Mouse (Mus musculus) forebrain, embryonic 10.5 days (tissue): ENCODE measurements around the gene Frmpd1. TPM values are rescaled to one million over a fixed set of nuclear protein-coding genes. Genes with fewer than 3 reads are reported as not detected.
A peak's percentile ranks its signal among the peaks of the same experiment; 100 is the strongest.

Experiments
- DNase-seq: peaks from one replicate; pipeline ENCODE4 v3.0.0-alpha.2; 2017; ENCODE audit warnings: low spot score; ENCODE audit errors: extremely low spot score
- H3K27ac ChIP-seq: fragments of 300-500 bp; sonication (generic); 2 replicates; pipeline ENCODE4 v1.5.1; 2016; ENCODE audit warnings: mild to moderate bottlenecking
- H3K27me3 ChIP-seq: fragments of 300-500 bp; sonication (generic); 2 replicates; pipeline ENCODE4 v1.6.1; 2016; ENCODE audit warnings: mild to moderate bottlenecking; ENCODE audit not compliant: poor library complexity, severe bottlenecking
- H3K36me3 ChIP-seq: fragments of 300-500 bp; sonication (generic); replicated peaks from 2 replicates; pipeline ENCODE4 v1.6.1; 2016; ENCODE audit warnings: mild to moderate bottlenecking, moderate library complexity
- H3K4me1 ChIP-seq: fragments of 300-500 bp; sonication (generic); 2 replicates; pipeline ENCODE4 v1.6.1; 2016
- H3K4me3 ChIP-seq: fragments of 300-500 bp; sonication (generic); 2 replicates; pipeline ENCODE4 v1.5.1; 2016; ENCODE audit warnings: mild to moderate bottlenecking, moderate library complexity
- H3K9me3 ChIP-seq: fragments of 300-500 bp; sonication (generic); 2 replicates; pipeline ENCODE4 v1.6.1; 2016; ENCODE audit warnings: mild to moderate bottlenecking, moderate library complexity
- WGBS: fragments of 180-500 bp; shearing (Covaris S2); methylation state at CpG from one replicate; pipeline ENCODE4 v1.1.7; 2016; 5-methylcytosine and 5-hydroxymethylcytosine counted together
- polyA plus RNA-seq: library from polyadenylated mRNA; unstranded; fragments of >200 nt; fragmentation: Nextera tagmentation; extraction: Ambion mirVana; gene quantifications from 2 replicates; pipeline ENCODE4 v1.2.1, GENCODE M21; 2016

Frmpd1 gene
- polyA plus RNA-seq, 1 experiment from 2014 or later: 0.52 TPM

DNA sequence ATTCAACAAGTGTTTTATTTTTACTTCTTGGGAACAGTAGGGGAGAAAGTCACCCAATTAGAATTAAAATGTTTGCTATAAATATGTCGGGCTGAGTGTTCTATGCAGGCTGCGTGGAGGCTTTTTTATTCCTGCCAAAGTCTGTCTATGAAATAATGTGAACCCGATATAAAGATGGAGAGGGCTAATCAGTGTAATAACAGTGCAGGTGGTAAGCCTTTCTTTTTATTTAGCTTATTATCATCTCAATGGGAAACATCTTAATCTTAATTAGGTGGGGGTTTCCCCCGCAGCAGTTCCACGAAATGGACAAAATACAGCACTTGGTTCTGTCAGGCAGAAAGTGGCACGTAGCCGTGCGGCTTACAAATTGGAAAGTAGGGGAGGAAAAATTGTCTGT, 66.6 kb downstream of the Frmpd1 start:
- 69% methylated on average over 8 of the region's 8 CpGs for WGBS

DNA sequence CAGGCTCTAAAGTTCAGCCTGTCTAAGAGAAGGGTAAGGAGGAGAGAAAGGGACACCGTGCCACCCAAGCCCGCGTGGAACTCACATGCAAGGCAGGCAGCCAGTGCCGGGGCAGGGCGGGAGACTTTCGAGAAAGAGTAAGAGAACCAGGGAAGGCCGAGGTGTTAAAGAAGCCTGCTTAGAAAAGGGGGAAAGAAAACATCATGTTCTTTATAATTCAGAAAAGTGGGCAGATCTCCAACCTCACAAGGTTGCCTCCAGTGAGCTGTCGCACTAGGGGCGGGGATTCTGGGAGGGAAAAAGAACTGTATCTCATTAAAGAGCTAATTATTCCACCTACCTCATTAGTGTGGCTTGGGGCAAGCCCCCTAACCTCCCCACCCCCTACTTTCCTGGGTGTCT, 68.2 kb downstream of the Frmpd1 start:
- H3K4me1 ChIP-seq: peaks cover 43% of the 10 kb centered on the region
- H3K27me3 ChIP-seq: 0 out of 2 replicates have a peak, but pooled peaks cover 11% of the 10 kb centered on the region
- no peak overlapping the region for H3K27ac ChIP-seq
- H3K36me3 ChIP-seq: no peaks in the 10 kb centered on the region
- H3K9me3 ChIP-seq: no peaks in the 10 kb centered on the region
- DNase-seq: no peak
- WGBS: 50% methylated on average over 9 of the region's 9 CpGs
- no peak overlapping the region for H3K4me3 ChIP-seq

More for the DNA sequence above, 66.6 kb downstream of the Frmpd1 start:
- H3K36me3 ChIP-seq: no peaks in the 10 kb centered on the region
- peaks cover 43% of the 10 kb centered on the region for H3K4me1 ChIP-seq
- no peak overlapping the region for H3K4me3 ChIP-seq
- no peak overlapping the region for H3K27ac ChIP-seq
- H3K27me3 ChIP-seq: 0 out of 2 replicates have a peak, but pooled peaks cover 11% of the 10 kb centered on the region
- no peaks in the 10 kb centered on the region for H3K9me3 ChIP-seq
- DNase-seq: no peak

DNA sequence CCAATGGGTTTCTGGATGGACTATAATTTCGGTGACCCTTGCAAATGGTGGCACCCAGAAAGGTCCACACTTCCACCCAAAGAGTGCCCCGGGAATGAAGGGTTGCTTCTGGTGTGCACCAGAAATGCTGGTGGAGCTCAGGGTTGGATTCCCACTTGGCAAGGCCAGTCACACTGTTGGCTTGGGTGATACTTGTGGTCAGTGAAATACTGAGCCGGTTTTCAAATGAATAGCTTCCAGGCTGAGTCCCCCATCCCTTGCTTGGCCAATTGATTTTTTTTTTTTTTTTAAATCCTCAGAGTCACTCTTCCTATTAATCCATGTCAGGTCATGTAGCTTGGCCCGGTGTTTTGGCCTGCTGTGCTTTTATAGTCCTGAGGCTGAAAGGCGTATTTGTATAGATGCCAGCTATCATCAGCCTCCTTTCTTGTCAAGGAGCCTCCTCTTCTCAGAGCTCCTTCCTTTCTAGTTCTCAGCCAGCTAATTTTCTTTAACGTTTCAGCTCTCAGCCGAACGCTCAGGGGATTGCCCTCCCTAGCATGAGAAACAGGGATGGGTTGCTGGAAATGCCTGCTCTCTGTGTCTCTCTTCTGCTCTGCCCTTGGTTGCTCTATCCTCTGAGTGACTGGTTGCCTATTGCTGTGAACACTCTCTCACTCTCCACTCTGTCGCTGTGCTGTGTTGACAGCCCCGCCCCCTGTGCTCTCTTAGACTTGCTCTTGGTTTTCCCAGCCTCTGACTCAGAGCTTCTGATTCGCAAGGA, 69.3 kb downstream of the Frmpd1 start:
- Histone ChIP-seq H3K4me1 (peaks cover 43% of the 10 kb centered on the region), H3K27ac (no peak overlapping the region), H3K36me3 (no peaks in the 10 kb centered on the region), H3K27me3 (0 out of 2 replicates have a peak, but pooled peaks cover 11% of the 10 kb centered on the region), H3K4me3 (no peak overlapping the region), H3K9me3 (no peaks in the 10 kb centered on the region)
- WGBS: 42% methylated on average over 11 of the region's 11 CpGs
- DNase-seq: no peak

- Histone ChIP-seq H3K9me3 (no peaks in the 10 kb centered on the region), H3K36me3 (no peaks in the 10 kb centered on the region), H3K4me3 (no peak overlapping the region), H3K27me3 (0 out of 2 replicates have a peak, but pooled peaks cover 5% of the 10 kb centered on the region), H3K27ac (no peak overlapping the region), H3K4me1 (peaks cover 11% of the 10 kb centered on the region)
- WGBS: 71% methylated on average over 4 of the region's 4 CpGs
- DNase-seq: no peak
Measured at GRCm38 (mm10) chr4:45259232-45259832, 74.7 kb downstream of the Frmpd1 start.

GRCm38 (mm10) chr4:45261551-45261950, 76.9 kb downstream of the Frmpd1 start:
- Histone ChIP-seq H3K4me1 (peaks cover 5% of the 10 kb centered on the region; the same call in 1 of the 2 replicates), H3K27me3 (no peaks in the 10 kb centered on the region), H3K4me3 (no peak overlapping the region), H3K27ac (no peak overlapping the region), H3K36me3 (no peaks in the 10 kb centered on the region), H3K9me3 (no peaks in the 10 kb centered on the region)
- DNase-seq: no peak
- WGBS: 96% methylated on average over 4 of the region's 4 CpGs

DNA sequence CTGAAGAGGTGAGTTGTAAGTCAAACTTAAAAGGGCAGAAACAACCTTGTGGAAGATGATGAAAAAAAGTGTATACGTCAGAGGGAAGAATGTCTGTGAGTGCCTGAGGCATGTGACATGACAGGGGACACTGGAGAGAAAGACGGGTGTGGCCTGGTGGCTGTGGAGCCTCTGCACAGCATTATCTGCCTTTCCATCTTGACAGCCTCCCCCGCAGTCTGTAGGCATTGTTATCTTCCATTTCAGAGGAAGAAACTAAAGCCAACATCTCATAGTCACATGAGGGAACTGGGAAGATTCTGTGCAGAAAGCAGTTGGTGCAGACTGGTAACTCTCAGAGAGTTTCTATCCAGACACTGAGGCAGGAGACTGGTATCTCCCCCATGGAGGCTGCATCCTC, 83.2 kb downstream of the Frmpd1 start:
- Histone ChIP-seq H3K36me3 (no peaks in the 10 kb centered on the region), H3K27me3 (no peaks in the 10 kb centered on the region), H3K9me3 (no peaks in the 10 kb centered on the region), H3K4me1 (peaks cover 4% of the 10 kb centered on the region; the same call in 1 of the 2 replicates), H3K27ac (no peak overlapping the region), H3K4me3 (no peak overlapping the region)
- no peak for DNase-seq
- WGBS: 89% methylated on average over 3 of the region's 3 CpGs

DNA sequence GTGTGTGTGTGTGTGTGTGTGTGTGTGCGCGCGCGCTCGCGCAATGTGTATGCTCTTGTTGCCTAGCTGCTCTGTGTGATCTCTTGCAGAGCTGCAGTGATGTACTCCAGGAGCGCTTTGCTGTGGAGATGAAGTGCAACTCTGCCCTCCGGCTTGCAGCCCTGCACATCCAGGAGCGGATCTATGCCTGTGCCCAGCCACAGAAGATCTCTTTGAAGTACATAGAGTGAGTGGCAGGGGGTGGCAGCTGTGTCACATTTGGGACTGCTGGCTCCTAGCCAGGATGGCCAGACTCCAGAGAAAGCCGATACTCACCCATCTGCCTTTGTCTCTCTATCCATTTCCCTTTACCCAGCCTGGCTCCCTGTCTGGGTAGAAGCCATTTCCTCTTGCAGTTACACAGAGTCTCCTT, 86.4 kb downstream of the Frmpd1 start:
- H3K36me3 ChIP-seq: no peaks in the 10 kb centered on the region
- no peak overlapping the region for H3K27ac ChIP-seq
- H3K4me1 ChIP-seq: peaks cover 4% of the 10 kb centered on the region; the same call in 1 of the 2 replicates
- no peak for DNase-seq
- H3K4me3 ChIP-seq: no peak overlapping the region
- H3K9me3 ChIP-seq: no peaks in the 10 kb centered on the region
- WGBS: 89% methylated on average over 10 of the region's 10 CpGs
- H3K27me3 ChIP-seq: no peaks in the 10 kb centered on the region

DNA sequence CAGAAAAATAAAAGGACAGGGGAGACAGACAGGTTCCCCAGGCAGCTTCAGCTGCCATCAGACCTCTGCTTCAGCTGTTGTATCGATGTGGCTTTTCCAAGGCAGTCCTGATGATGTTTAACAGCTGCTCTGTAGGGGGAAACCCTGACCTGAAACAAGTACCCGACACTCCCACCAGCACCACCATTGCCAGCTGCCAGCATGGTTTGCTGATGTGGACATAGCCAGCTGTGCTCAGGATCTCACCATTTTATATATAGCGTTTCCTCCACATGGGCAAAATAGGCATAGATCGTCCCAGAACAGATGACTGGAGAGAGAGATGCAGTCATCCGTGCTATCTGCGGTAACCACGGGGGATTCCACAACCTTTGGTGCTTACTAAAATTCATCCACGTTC, 91.1 kb downstream of the Frmpd1 start:
- no peaks in the 10 kb centered on the region for H3K27me3 ChIP-seq
- peaks cover 4% of the 10 kb centered on the region; the same call in 1 of the 2 replicates for H3K4me1 ChIP-seq
- no peaks in the 10 kb centered on the region for H3K36me3 ChIP-seq
- no peak for DNase-seq
- no peak overlapping the region for H3K4me3 ChIP-seq
- H3K9me3 ChIP-seq: no peaks in the 10 kb centered on the region
- WGBS: 86% methylated on average over 8 of the region's 8 CpGs
- no peak overlapping the region for H3K27ac ChIP-seq

DNA sequence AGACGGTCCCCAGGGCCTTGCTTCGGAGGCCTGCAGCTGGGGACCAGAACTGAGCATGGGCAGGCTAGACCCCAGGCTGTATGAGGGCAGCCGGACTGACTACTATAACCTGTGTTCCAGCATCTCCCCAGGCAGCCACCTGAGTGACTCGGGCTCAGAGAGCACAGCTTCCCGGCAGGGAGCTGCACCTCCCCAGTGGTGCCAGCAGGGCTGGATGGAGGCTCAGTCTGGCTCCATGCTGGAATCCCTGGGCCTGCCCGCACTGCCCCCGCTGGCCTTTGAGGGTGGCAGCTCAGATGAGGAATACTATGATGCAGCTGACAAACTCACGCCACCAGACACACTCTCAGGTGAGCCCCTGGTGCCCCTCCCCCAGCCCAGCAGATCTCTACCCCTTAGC, 94.6 kb downstream of the Frmpd1 start:
- H3K27ac ChIP-seq: 0 out of 2 replicates have a peak overlapping the region, but pooled peaks have one; percentile 21
- 68% methylated on average over 8 of the region's 8 CpGs for WGBS
- H3K27me3 ChIP-seq: no peaks in the 10 kb centered on the region
- DNase-seq: no peak
- H3K36me3 ChIP-seq: no peaks in the 10 kb centered on the region
- H3K9me3 ChIP-seq: no peaks in the 10 kb centered on the region
- H3K4me3 ChIP-seq: no peak overlapping the region
- H3K4me1 ChIP-seq: no peaks in the 10 kb centered on the region

GRCm38 (mm10) chr4:45279981-45280548, 95.4 kb downstream of the Frmpd1 start:
- Histone ChIP-seq H3K27ac (no peak overlapping the region), H3K9me3 (no peaks in the 10 kb centered on the region), H3K27me3 (no peaks in the 10 kb centered on the region), H3K4me1 (peaks cover 2% of the 10 kb centered on the region; the same call in 1 of the 2 replicates), H3K4me3 (no peak overlapping the region), H3K36me3 (no peaks in the 10 kb centered on the region)
- WGBS: 16% methylated on average over 4 of the region's 4 CpGs
- DNase-seq: peak; percentile 48

- Histone ChIP-seq H3K4me3 (no peak overlapping the region), H3K9me3 (no peaks in the 10 kb centered on the region), H3K36me3 (no peaks in the 10 kb centered on the region), H3K4me1 (peaks cover 4% of the 10 kb centered on the region; the same call in 1 of the 2 replicates), H3K27me3 (no peaks in the 10 kb centered on the region), H3K27ac (no peak overlapping the region)
- WGBS: 63% methylated on average over 3 of the region's 3 CpGs
- no peak for DNase-seq
Measured at GRCm38 (mm10) chr4:45286318-45286717, 101.6 kb downstream of the Frmpd1 start.

DNA sequence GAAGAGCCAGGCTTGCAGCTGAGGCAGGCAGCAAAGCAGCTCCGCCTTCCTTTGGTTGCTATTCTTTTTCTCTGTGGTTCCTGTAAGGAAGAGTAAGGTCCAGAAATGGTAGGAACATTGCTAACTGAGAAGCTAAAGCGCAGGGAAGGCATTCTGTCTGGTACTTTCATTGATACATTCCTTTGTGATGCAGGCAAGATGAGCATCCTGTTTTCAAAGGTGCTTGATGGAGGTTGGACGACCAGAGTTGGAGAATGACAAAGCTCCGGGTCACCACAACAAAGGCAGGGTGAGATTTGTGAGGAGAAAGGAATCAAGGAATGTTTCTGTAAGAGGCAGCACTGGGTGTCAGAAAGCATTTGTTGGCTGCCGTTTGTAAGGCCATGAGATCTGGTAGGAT, 103.2 kb downstream of the Frmpd1 start:
- DNase-seq: no peak
- no peak overlapping the region for H3K27ac ChIP-seq
- H3K4me1 ChIP-seq: peaks cover 4% of the 10 kb centered on the region; the same call in 1 of the 2 replicates
- no peaks in the 10 kb centered on the region for H3K36me3 ChIP-seq
- H3K27me3 ChIP-seq: no peaks in the 10 kb centered on the region
- no peaks in the 10 kb centered on the region for H3K9me3 ChIP-seq
- no peak overlapping the region for H3K4me3 ChIP-seq
- 79% methylated on average over 5 of the region's 5 CpGs for whole genome bisulfite sequencing
